Mouse (Mus musculus) lung, adult 2 months (tissue): Measurements from ENCODE around the gene Fam98b. TPM values are rescaled to one million over a fixed set of nuclear protein-coding genes. Genes with fewer than 3 reads are reported as not detected.

ENCODE experiments used
- DNase-seq: peaks from one replicate; pipeline ENCODE4 v3.0.0; 2022
- H3K4me1 ChIP-seq: fragments of 200-500 bp; 2 replicates; pipeline ENCODE4 v1.6.1; 2011; ENCODE audit warnings: low read length; ENCODE audit not compliant: control insufficient read depth, insufficient read depth
- H3K4me3 ChIP-seq: fragments of 200-500 bp; replicated peaks from 2 replicates; pipeline ENCODE3; 2011; ENCODE audit warnings: low read depth, mild to moderate bottlenecking, control low read depth, low read length; ENCODE audit errors: extremely low read depth
- CTCF ChIP-seq: fragments of 200-500 bp; IDR thresholded peaks from 2 replicates; pipeline ENCODE4 v1.5.1; 2011; ENCODE audit warnings: mild to moderate bottlenecking, low read length, control low read depth; ENCODE audit not compliant: insufficient read depth
- POLR2A ChIP-seq: fragments of 200-500 bp; IDR thresholded peaks from 2 replicates; pipeline ENCODE4 v1.6.1; 2011; ENCODE audit warnings: low read depth, mild to moderate bottlenecking, control low read depth, low read length, borderline replicate concordance; ENCODE audit errors: extremely low read depth
- WGBS: fragments of 180-500 bp; shearing (Covaris S2); methylation state at CpG from one replicate; pipeline ENCODE4 v1.1.7; 2018; 5-methylcytosine and 5-hydroxymethylcytosine counted together
- polyA plus RNA-seq: library from polyadenylated mRNA; depleted of rRNA; stranded (reverse); fragments of >200 nt; gene quantifications from 2 replicates; pipeline ENCODE4 v1.2.3, GENCODE M21; 2012

Fam98b gene
- polyA plus RNA-seq, 1 experiment = 6.5 TPM

DNA sequence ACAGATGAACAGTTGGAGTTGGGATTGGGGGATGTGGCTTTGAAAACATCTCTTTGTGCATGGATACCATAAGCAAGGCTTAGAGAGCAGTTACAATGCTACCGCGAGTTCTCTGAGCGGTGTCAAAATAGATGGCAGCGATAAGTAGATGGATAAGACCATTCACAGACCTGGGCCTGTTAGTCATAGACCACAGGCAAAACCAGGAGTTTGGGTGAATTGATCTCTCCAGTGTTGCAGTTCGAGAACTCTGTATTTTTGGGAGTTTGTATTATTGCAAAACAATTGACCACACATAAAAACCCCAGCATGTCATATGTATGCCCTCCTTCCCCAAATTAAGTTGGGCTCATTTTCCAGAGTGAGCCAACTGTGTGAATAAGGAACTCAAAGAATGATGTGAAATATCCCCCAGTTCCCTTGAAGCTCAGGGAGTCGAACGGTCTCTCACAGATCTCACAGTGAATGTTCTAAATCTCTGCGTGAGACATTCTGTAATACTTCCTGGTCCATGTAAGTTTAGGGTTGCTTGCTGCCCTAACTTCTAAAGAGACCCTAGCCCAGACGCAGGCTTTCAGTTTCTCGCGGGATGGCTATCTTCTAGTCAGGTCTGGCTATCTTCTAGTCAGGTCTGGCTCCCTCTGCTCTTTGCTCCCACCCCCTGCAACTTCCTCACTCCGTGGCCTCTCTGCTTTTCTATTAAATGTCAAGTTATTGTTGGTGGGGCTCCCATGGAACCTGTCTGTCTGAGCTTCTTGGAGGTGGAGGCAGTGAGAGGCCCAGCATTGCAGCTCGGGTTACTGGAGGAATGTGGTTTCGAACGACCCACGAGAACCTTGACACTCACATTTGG lies 50.3 kb downstream of the Fam98b start:
- Histone ChIP-seq H3K4me3 (no peak overlapping the region), H3K4me1 (no peaks in the 10 kb centered on the region)
- no peak for DNase-seq
- WGBS = 84% methylated on average over 16 of the region's 16 CpGs
- TF ChIP-seq CTCF (no peak), POLR2A (no peak)

- 81% methylated on average over 12 of the region's 12 CpGs for WGBS
- H3K4me1 ChIP-seq = no peaks in the 10 kb centered on the region
- no peak overlapping the region for H3K4me3 ChIP-seq
- no peak for TF ChIP-seq CTCF
- TF ChIP-seq POLR2A = no peak
- DNase-seq = no peak
These were observed 54.1 kb downstream of the Fam98b start for GRCm38 (mm10) chr2:117303391-117304350.

- Histone ChIP-seq H3K4me3 (no peak overlapping the region), H3K4me1 (no peaks in the 10 kb centered on the region)
- TF ChIP-seq POLR2A = no peak
- no peak for TF ChIP-seq CTCF
- WGBS = 86% methylated on average over 5 of the region's 5 CpGs
- no peak for DNase-seq
These were observed 55.4 kb downstream of the Fam98b start for GRCm38 (mm10) chr2:117304941-117305340.

DNA sequence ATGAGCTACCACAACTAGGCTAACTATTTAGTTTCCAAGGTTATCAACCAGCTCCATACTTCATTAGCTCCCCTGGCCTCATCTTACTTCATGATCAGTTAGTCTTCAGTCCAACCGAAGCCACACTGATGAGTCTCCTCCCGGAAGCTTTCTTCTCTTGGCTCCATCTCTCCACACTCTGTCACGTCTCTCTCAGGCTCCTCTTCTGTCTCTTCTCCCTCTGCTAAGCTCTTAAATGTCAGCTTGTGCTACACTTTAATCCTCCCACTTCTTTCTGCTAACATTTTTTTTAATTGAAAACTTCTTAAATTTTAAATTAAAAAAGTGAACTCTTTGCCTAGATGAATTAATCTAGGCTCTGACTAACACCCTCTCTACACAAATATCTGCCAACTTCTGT lies 58.4 kb downstream of the Fam98b start:
- no peak for TF ChIP-seq CTCF
- no peak for TF ChIP-seq POLR2A
- no peak for DNase-seq
- 80% methylated on average over 3 of the region's 3 CpGs for WGBS
- Histone ChIP-seq H3K4me3 (no peak overlapping the region), H3K4me1 (no peaks in the 10 kb centered on the region)

GRCm38 (mm10) chr2:117309046-117309445 lies 59.5 kb downstream of the Fam98b start:
- no peak for TF ChIP-seq POLR2A
- WGBS = 80% methylated on average over 2 of the region's 2 CpGs
- DNase-seq = no peak
- no peak overlapping the region for H3K4me3 ChIP-seq
- no peaks in the 10 kb centered on the region for H3K4me1 ChIP-seq

DNA sequence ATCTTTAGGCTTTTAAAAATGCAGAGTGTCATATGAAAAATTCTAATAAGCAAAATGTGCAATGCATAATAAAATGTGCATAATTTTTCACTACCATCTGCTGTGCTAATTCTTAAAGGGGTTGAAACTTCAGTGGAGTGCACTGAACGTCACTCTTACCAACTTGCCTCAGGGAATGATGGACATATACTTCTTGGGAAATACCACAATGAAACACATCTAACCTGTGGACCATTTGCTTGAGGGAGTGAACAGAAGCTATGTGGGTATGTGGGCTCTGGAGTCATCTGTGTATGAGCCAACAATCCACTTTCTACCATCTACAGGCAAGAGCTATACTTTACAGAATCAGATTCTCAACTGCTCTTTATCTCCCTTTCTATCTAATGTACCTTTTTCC lies 61.8 kb downstream of the Fam98b start:
- 66% methylated on average over 1 of the region's 1 CpGs for WGBS
- Histone ChIP-seq H3K4me1 (no peaks in the 10 kb centered on the region), H3K4me3 (no peak overlapping the region)
- TF ChIP-seq POLR2A (no peak), CTCF (no peak)
- no peak for DNase-seq

DNA sequence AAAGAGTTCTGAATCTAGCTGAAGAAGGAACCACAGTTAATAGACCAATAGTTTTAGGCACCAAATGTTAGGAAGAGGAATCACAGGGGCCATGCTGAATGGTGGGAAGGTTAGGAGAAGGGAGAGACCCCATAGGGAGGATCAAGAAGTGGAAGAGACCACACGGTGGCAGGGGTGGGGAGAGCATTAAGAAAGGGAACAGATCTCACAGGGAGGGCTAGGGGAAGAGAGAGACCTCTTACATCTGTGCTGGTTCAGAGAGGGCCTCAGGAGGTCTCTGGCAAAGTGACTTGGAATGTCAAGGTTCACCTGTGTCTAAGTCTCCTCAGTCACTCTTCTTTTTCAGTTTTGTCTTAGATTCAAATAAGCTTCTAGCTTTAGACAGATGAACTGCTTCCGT lies 62.5 kb downstream of the Fam98b start:
- 51% methylated on average over 2 of the region's 2 CpGs for WGBS
- no peak for DNase-seq
- H3K4me1 ChIP-seq = no peaks in the 10 kb centered on the region
- H3K4me3 ChIP-seq = no peak overlapping the region
- TF ChIP-seq CTCF (no peak), POLR2A (no peak)

DNA sequence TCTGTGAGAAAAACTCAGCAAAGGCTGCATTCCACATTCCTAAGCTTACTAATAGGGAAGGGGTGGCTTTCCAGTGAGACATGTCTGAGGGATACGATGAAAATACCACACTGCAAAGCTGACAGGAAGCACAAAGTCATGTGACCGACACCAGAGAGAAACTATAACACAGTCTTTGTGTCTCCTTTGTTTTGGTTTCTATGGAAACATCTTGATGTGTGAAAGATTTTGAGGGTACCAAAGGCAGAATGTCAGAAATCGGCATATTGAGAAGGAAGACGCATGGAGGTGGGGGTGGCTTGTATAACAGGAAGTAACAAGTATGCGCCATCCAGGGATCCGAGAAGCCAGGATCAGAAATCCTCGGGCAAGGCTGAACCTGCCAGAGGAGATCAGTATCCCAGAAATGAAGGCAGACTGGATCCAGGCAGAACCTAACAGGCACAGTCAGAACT lies 62.9 kb downstream of the Fam98b start:
- H3K4me3 ChIP-seq = no peak overlapping the region
- H3K4me1 ChIP-seq = no peaks in the 10 kb centered on the region
- WGBS = 55% methylated on average over 7 of the region's 7 CpGs

GRCm38 (mm10) chr2:117313586-117314235 lies 64.2 kb downstream of the Fam98b start:
- Histone ChIP-seq H3K4me3 (no peak overlapping the region), H3K4me1 (no peaks in the 10 kb centered on the region)
- no peak for TF ChIP-seq CTCF
- TF ChIP-seq POLR2A = no peak
- DNase-seq = no peak
- WGBS = 82% methylated on average over 5 of the region's 5 CpGs

More for the DNA sequence above, 62.9 kb downstream of the Fam98b start:
- DNase-seq = no peak
- TF ChIP-seq CTCF (no peak), POLR2A (no peak)
